Mouse (Mus musculus) limb, embryonic 14.5 days (tissue): ENCODE measurements around the gene Usp19. TPM values are rescaled to one million over a fixed set of nuclear protein-coding genes. Genes with fewer than 3 reads are reported as not detected.

ENCODE experiments used
- ATAC-seq: fragments of 200-750 bp; cut with Nextera tagmentation; 2 replicates; pipeline ENCODE4 v1.8.0; 2017; ENCODE audit warnings: low read depth, moderate number of reproducible peaks, moderate TSS enrichment; ENCODE audit not compliant: low FRiP score
- DNase-seq: peaks from one replicate; pipeline ENCODE4 v3.0.0-alpha.2; 2015; ENCODE audit warnings: low spot score
- H3K27ac ChIP-seq: fragments of 300-500 bp; sonication (generic); replicated peaks from 2 replicates; pipeline ENCODE4 v1.5.1; 2014; ENCODE audit warnings: low read depth, mild to moderate bottlenecking, low read length, moderate library complexity, mixed read lengths
- H3K27me3 ChIP-seq: fragments of 300-500 bp; sonication (generic); 2 replicates; pipeline ENCODE4 v1.6.1; 2014; ENCODE audit warnings: low read length, mixed read lengths; ENCODE audit not compliant: control insufficient read depth, insufficient read depth
- H3K36me3 ChIP-seq: fragments of 300-500 bp; sonication (generic); 2 replicates; pipeline ENCODE4 v1.6.1; 2014; ENCODE audit warnings: mild to moderate bottlenecking, low read length, moderate library complexity, mixed read lengths; ENCODE audit not compliant: control insufficient read depth, insufficient read depth
- H3K4me1 ChIP-seq: fragments of 300-500 bp; sonication (generic); 2 replicates; pipeline ENCODE4 v1.6.1; 2014; ENCODE audit warnings: antibody characterized with exemption, low read length, mixed read lengths; ENCODE audit not compliant: control insufficient read depth, insufficient read depth
- H3K4me2 ChIP-seq: fragments of 300-500 bp; sonication (generic); replicated peaks from 2 replicates; pipeline ENCODE4 v1.6.1; 2014; ENCODE audit warnings: low read depth, mild to moderate bottlenecking, low read length, moderate library complexity; ENCODE audit not compliant: severe bottlenecking
- H3K4me3 ChIP-seq: fragments of 300-500 bp; sonication (generic); replicated peaks from 2 replicates; pipeline ENCODE4 v1.5.1; 2014; ENCODE audit warnings: low read length
- H3K9ac ChIP-seq: fragments of 300-500 bp; sonication (generic); 2 replicates; pipeline ENCODE4 v1.6.1; 2014; ENCODE audit warnings: mild to moderate bottlenecking, low read depth, low read length, moderate library complexity; ENCODE audit not compliant: severe bottlenecking
- H3K9me3 ChIP-seq: fragments of 300-500 bp; sonication (generic); 2 replicates; pipeline ENCODE4 v1.6.1; 2016; ENCODE audit warnings: low read length; ENCODE audit not compliant: control insufficient read depth
- POLR2A ChIP-seq: fragments of 200-500 bp; IDR thresholded peaks from 2 replicates; pipeline ENCODE4 v1.8.0; 2012; ENCODE audit warnings: inconsistent platforms, mild to moderate bottlenecking, moderate library complexity, borderline replicate concordance; ENCODE audit not compliant: insufficient read depth, insufficient read length; ENCODE audit errors: extremely low read depth
- WGBS: fragments of 180-500 bp; shearing (Covaris S2); extraction: QIAGEN DNeasy Blood & Tissue Kit; methylation state at CpG from one replicate; pipeline ENCODE4 v1.1.7; 2014; 5-methylcytosine and 5-hydroxymethylcytosine counted together
- polyA plus RNA-seq, 2 experiments: library from polyadenylated mRNA; depleted of rRNA in 1 of 2; stranded (reverse) in 1 of 2; unstranded in 1 of 2; fragments of >200 nt; fragmentation: Nextera tagmentation in 1 of 2; extraction: Ambion mirVana in 1 of 2; gene quantifications; 2 replicates each; pipeline versions ENCODE4 v1.2.1 to v1.2.3; 2012 to 2014

Gene Usp19
- polyA plus RNA-seq, 2 experiments, result 59.3 to 160 TPM

DNA sequence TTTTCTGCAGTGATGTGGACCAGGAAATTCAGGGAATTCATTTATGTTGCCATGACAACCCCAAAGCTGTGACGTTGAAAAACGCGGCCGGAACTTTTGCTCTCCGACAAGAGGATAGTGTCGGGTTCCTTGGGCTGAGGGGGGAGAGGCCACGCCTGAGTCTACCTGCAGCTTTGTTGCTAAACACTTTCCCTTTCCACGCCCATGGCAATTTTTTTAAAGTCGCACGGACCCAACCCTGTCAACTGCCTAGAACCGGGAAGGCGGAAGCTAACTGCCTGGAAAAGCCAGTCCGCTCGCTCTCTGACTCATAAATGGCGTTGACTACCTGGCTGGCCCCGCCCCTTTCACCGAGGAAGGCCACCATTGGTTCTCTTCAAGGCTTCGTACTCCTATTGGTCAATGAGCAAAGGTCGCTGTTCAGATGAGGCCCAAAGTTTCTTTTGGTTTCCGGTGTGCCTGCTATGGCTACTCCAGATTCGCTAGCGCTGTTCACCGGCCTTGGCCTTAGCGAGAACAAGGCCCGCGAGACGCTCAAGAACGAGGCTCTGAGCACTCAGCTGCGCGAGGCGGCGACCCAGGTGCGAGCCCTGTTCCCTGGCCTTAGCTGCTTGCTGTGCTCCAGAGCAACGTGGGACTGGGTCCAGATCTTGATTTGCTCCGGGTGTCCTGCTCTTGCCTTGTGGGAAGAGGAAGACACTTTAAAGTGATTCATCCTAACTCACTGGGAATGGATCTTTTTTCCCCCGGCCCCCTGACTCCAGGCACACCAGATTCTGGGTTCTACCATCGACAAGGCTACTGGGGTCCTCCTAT lies 17.4 kb downstream of the Usp19 start, which contains the start of gene Qars:
TSS of gene Qars (plus strand) at position 88 of the 816 bp plus-strand sequence.
- H3K9me3 ChIP-seq, result no peaks in the 10 kb centered on the region
- H3K4me2 ChIP-seq, result peak within 1 kb of the TSS; percentile 81
- H3K4me1 ChIP-seq, result peaks cover 8% of the 10 kb centered on the region
- peak within 1 kb of the TSS; percentile 72 for H3K27ac ChIP-seq
- H3K9ac ChIP-seq, result peak within 1 kb of the TSS; percentile 77
- peak within 1 kb of the TSS; percentile 79 for H3K4me3 ChIP-seq
- peak; percentile 98 for DNase-seq
- peaks cover 44% of the 10 kb centered on the region for H3K36me3 ChIP-seq
- no peaks in the 10 kb centered on the region for H3K27me3 ChIP-seq
- 0% methylated on average over 37 of the region's 37 CpGs for WGBS
- ATAC-seq, result peak; percentile 98
- TF ChIP-seq POLR2A, result no peak; the same call in 1 of the 2 replicates

DNA sequence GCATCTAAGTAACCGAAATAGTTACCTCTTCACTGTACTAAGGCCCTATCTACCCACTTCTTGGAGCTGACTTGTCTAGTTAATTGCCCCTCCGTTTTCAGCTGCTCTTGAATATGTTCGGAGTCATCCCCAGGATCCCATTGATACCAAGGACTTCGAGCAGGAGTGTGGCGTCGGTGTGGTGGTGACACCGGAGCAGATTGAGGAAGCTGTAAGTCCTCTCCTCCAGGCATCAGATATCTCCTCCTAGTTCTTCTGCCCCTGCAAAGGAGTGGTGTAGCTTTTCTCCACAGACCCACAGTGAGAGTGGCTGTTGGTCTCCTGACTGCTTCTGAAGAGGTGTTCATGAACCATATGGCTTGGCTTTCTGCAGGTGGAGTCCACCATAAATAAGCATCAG lies 18.4 kb downstream of the Usp19 start:
- Histone ChIP-seq H3K9ac (peak overlapping the region; percentile 77; the same call in 1 of the 2 replicates), H3K27me3 (no peaks in the 10 kb centered on the region), H3K9me3 (no peaks in the 10 kb centered on the region), H3K4me3 (peak overlapping the region; percentile 79), H3K36me3 (peaks cover 45% of the 10 kb centered on the region), H3K27ac (no peak overlapping the region), H3K4me2 (peak overlapping the region; percentile 81), H3K4me1 (peaks cover 8% of the 10 kb centered on the region)
- ATAC-seq (no peak), DNase-seq (no peak)
- 90% methylated on average over 7 of the region's 7 CpGs for WGBS
- TF ChIP-seq POLR2A, result no peak

DNA sequence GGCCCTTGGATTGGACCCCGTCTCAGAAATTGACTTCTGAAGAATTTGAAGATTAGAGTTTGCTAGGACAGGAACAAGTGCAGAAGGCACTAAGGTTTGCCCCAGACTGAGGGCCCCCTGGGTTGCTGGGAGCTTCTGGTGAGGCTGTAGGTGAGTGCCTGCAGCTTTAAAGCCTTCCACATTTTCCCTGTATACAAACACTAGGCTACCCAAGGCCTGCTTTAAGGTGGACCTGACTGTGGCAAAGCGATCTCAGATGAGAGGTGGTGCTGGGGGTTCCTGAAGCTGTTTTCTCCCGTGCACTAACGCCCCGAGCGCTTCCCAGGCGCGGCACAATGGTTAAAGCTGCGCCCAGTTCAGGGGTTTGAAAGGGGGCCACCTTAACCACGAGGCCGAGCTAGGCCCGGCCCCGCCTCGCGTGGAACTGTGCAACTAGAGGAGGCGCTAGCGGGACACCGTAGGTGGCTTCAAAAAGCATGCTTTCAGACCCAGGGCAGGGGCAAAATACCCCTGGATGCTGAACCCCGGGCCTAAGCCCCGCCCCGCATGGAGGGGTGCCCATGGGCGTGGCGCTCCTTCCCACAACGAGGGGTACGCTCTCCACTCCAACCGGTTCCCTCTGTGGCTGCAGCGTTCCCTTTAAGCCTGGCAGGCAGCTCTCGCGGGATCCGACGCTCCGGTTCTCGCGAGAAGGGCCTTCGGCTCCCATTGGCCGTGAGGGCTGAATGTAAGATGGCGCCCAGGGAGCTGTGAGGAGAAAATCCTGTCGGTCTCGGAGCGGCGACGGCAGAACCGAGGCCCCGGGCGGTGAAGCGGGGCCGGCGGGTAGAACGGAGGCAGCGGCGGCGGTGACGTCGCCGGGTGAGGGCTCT lies 26.2 kb downstream of the Usp19 start, which contains the start of gene Qrich1:
TSS of gene Qrich1 (plus strand) at position 427 of the 872 bp plus-strand sequence.
- peaks cover 57% of the 10 kb centered on the region for H3K36me3 ChIP-seq
- DNase-seq (peak; percentile 99), ATAC-seq (peak; percentile 97)
- H3K27me3 ChIP-seq, result no peaks in the 10 kb centered on the region
- H3K9ac ChIP-seq, result peak within 1 kb of the TSS; percentile 98
- H3K4me2 ChIP-seq, result peak within 1 kb of the TSS; percentile 80
- H3K4me1 ChIP-seq, result peaks cover 13% of the 10 kb centered on the region
- H3K9me3 ChIP-seq, result no peaks in the 10 kb centered on the region
- peak; percentile 69; the same call in 1 of the 2 replicates for TF ChIP-seq POLR2A
- WGBS, result 3% methylated on average over 51 of the region's 55 CpGs
- H3K4me3 ChIP-seq, result peak within 1 kb of the TSS; percentile 95
- H3K27ac ChIP-seq, result peak within 1 kb of the TSS; percentile 100

DNA sequence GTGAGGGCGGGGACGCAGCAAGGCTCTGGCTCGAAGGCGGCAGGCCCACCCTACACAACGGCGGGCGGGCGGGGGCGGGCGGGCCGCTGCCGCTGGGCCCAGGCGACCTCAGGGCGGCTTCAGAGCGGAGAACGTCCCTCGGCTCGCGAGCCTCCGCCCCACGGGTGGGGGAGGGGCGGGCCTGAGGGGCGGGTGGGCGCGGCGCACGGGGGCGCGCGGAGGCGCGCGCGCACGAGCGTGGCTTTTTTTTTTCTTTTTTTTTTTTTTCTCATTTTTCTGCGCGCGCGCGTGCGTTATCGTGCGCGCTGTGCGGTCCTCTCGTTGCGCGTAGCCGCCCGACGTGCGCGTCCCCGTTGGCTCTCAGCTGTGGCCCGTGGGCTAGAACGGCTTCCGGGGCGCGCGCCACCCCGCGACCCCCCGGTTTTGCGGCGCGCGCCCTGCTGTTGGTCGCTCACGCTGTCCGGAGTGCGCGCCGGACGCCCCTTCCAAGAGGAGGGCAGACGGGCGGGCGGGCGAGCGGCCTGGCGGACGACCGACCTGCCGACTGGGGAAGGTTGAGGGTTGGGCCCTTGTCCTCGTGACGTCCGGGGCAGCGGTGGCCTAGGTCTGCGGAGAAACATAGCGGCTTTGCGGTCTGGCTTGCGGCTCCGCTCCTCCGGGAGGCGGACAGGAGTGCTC lies 27.0 kb downstream of the Usp19 start:
- H3K27ac ChIP-seq, result peak overlapping the region; percentile 100
- peak overlapping the region; percentile 80 for H3K4me2 ChIP-seq
- no peak for TF ChIP-seq POLR2A
- H3K4me1 ChIP-seq, result peaks cover 13% of the 10 kb centered on the region
- H3K9me3 ChIP-seq, result no peaks in the 10 kb centered on the region
- WGBS, result under 1% methylated on average over 48 of the region's 95 CpGs
- peak overlapping the region; percentile 95 for H3K4me3 ChIP-seq
- H3K36me3 ChIP-seq, result peaks cover 49% of the 10 kb centered on the region
- no peaks in the 10 kb centered on the region for H3K27me3 ChIP-seq
- peak overlapping the region; percentile 98 for H3K9ac ChIP-seq
- DNase-seq (peak; percentile 84), ATAC-seq (peak; percentile 76)
